Mouse (Mus musculus) embryonic facial prominence, embryonic 14.5 days (tissue): ENCODE measurements around the gene Sp140. TPM values are rescaled to one million over a fixed set of nuclear protein-coding genes. Genes with fewer than 3 reads are reported as not detected.
"Not testable (repeated sequence)": the region's sequence is repeated elsewhere in the genome, so short reads cannot be mapped to it uniquely, and the experiment has no call there.

Experiments
- ATAC-seq: fragments of 200-750 bp; cut with Nextera tagmentation; 2 replicates; pipeline ENCODE4 v1.8.0; 2017; ENCODE audit warnings: low read depth, moderate number of reproducible peaks, moderate TSS enrichment
- DNase-seq: peaks from one replicate; pipeline ENCODE4 v3.0.0-alpha.2; 2015; ENCODE audit warnings: low spot score
- H3K27ac ChIP-seq: fragments of 300-500 bp; sonication (generic); replicated peaks from 2 replicates; pipeline ENCODE4 v1.5.1; 2014; ENCODE audit warnings: low read depth, mild to moderate bottlenecking, low read length, moderate library complexity
- H3K27me3 ChIP-seq: fragments of 300-500 bp; sonication (generic); replicated peaks from 2 replicates; pipeline ENCODE4 v1.6.1; 2014; ENCODE audit warnings: low read length; ENCODE audit not compliant: control insufficient read depth, insufficient read depth
- H3K36me3 ChIP-seq: fragments of 300-500 bp; sonication (generic); 2 replicates; pipeline ENCODE4 v1.6.1; 2014; ENCODE audit warnings: low read length, mixed read lengths; ENCODE audit not compliant: control insufficient read depth, insufficient read depth
- H3K4me1 ChIP-seq: fragments of 300-500 bp; sonication (generic); 2 replicates; pipeline ENCODE4 v1.6.1; 2014; ENCODE audit warnings: antibody characterized with exemption, low read length; ENCODE audit not compliant: control insufficient read depth, insufficient read depth
- H3K4me2 ChIP-seq: fragments of 300-500 bp; sonication (generic); 2 replicates; pipeline ENCODE4 v1.6.1; 2014; ENCODE audit warnings: low read depth, mild to moderate bottlenecking, low read length, moderate library complexity, mixed read lengths
- H3K4me3 ChIP-seq: fragments of 300-500 bp; sonication (generic); 2 replicates; pipeline ENCODE4 v1.5.1; 2014; ENCODE audit warnings: low read depth, mild to moderate bottlenecking, low read length
- H3K9ac ChIP-seq: fragments of 300-500 bp; sonication (generic); 2 replicates; pipeline ENCODE4 v1.6.1; 2014; ENCODE audit warnings: low read depth, mild to moderate bottlenecking, low read length, moderate library complexity, mixed read lengths
- H3K9me3 ChIP-seq: fragments of 300-500 bp; sonication (generic); 2 replicates; pipeline ENCODE4 v1.6.1; 2016; ENCODE audit warnings: low read length; ENCODE audit not compliant: control insufficient read depth
- WGBS: fragments of 180-500 bp; shearing (Covaris S2); extraction: QIAGEN DNeasy Blood & Tissue Kit; methylation state at CpG from one replicate; pipeline ENCODE4 v1.1.7; 2014; 5-methylcytosine and 5-hydroxymethylcytosine counted together
- polyA plus RNA-seq: library from polyadenylated mRNA; unstranded; fragments of >200 nt; fragmentation: Nextera tagmentation; extraction: Ambion mirVana; gene quantifications from 2 replicates; pipeline ENCODE4 v1.2.1, GENCODE M21; 2014

Gene Sp140
- polyA plus RNA-seq, 1 experiment from 2014 or later, result 2.0 TPM

DNA sequence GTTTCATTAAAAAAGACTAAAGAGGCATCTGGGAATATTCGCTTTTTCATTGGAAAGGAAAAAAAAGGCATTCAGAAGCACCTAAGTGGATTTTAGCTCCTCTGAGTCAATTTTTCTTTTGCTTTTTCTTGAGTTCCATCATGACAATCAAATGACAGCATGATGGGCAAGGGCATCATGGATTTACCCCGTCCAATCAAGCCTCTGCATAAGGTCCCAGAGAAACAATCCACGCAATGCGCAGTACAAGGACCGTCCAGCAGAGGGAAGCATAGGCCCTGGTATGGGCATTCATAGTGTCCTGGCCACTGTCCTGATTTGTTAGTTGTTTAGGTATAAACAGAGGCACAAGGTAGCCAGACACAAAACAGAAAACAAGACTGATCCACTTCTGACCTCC lies 18.7 kb upstream of the Sp140 start:
- not testable (repeated sequence) for H3K36me3 ChIP-seq

GRCm38 (mm10) chr1:85588697-85589096 lies 11.5 kb upstream of the Sp140 start:
- not testable (repeated sequence) for H3K4me1 ChIP-seq, H3K36me3 ChIP-seq, H3K9me3 ChIP-seq, H3K4me3 ChIP-seq, H3K27ac ChIP-seq, ATAC-seq, H3K4me2 ChIP-seq, H3K9ac ChIP-seq, DNase-seq, H3K27me3 ChIP-seq
- 64% methylated on average over 1 of the region's 2 CpGs for WGBS

More for the DNA sequence above, 18.7 kb upstream of the Sp140 start:
- not testable (repeated sequence) for H3K27me3 ChIP-seq, H3K4me2 ChIP-seq, H3K27ac ChIP-seq, H3K9me3 ChIP-seq, DNase-seq, ATAC-seq, H3K9ac ChIP-seq, H3K4me1 ChIP-seq, H3K4me3 ChIP-seq
- WGBS, result 33% methylated on average over 4 of the region's 5 CpGs

- not testable (repeated sequence) for DNase-seq, H3K27me3 ChIP-seq, H3K4me2 ChIP-seq, H3K36me3 ChIP-seq, H3K4me3 ChIP-seq, ATAC-seq, H3K9ac ChIP-seq, H3K4me1 ChIP-seq, H3K9me3 ChIP-seq, H3K27ac ChIP-seq
- 83% methylated on average over 8 of the region's 8 CpGs for WGBS
These were observed 7.7 kb upstream of the Sp140 start for GRCm38 (mm10) chr1:85592526-85592925.

GRCm38 (mm10) chr1:85598271-85599012 lies 1.7 kb upstream of the Sp140 start, which contains the start of gene Sp110:
TSS of gene Sp110 (minus strand) at chr1:85598817.
- H3K4me2 ChIP-seq, DNase-seq, H3K4me1 ChIP-seq: not testable (repeated sequence)

DNA sequence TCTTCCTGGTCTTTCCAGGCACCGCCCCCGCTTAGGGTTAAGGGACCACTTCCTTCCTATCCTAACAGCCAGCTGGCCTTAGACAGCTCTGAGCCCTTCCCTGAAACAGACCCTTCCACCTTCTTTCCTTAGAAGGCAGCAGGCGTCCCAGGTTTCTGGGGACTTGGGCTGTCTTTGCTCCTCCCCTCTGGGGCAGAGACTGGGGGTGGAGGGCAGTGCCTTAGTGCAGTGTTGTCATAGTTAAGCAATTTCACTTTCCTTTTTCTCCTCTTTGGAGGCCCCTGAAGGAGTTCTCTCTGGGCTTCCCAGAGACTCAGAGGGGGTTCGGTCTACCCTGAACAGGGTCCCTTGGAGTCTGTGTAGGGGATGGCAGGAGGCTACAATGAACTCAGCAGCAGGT lies 616 bp downstream of the Sp140 start:
- H3K27me3 ChIP-seq, H3K36me3 ChIP-seq, H3K27ac ChIP-seq, ATAC-seq, H3K9me3 ChIP-seq, H3K4me2 ChIP-seq, H3K9ac ChIP-seq, H3K4me3 ChIP-seq, DNase-seq, H3K4me1 ChIP-seq: not testable (repeated sequence)
- 63% methylated on average over 4 of the region's 4 CpGs for WGBS

More at GRCm38 (mm10) chr1:85598271-85599012, 1.7 kb upstream of the Sp140 start, which contains the start of gene Sp110:
- not testable (repeated sequence) for H3K9ac ChIP-seq, H3K9me3 ChIP-seq, H3K27ac ChIP-seq, ATAC-seq, H3K27me3 ChIP-seq, H3K36me3 ChIP-seq, H3K4me3 ChIP-seq
- 70% methylated on average over 16 of the region's 17 CpGs for WGBS

DNA sequence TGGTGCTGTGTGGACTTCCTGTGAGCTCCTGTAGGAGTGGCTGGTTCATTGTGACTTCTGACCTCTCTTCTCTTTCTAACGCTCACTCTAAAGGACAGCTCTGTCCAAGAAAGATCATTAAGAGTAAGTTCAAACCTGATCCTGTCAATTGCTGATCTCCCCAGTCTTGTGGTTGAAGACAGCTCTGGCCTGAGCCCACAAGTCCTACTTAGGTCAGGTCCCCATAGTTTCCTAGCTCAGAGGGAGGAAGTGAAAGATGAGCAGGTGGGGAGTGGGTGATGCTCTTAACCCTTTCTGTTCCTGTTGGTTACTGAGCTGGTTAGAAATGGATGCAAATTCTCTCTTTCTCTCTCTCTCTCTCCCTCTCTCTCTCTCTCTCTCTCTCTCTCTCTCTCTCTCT lies 4.2 kb downstream of the Sp140 start:
- H3K4me2 ChIP-seq, H3K27me3 ChIP-seq, H3K36me3 ChIP-seq, H3K9me3 ChIP-seq, ATAC-seq, H3K27ac ChIP-seq, DNase-seq, H3K9ac ChIP-seq, H3K4me1 ChIP-seq, H3K4me3 ChIP-seq: not testable (repeated sequence)
- no CpG with 5 or more reads among the region's 1 CpGs for whole genome bisulfite sequencing

DNA sequence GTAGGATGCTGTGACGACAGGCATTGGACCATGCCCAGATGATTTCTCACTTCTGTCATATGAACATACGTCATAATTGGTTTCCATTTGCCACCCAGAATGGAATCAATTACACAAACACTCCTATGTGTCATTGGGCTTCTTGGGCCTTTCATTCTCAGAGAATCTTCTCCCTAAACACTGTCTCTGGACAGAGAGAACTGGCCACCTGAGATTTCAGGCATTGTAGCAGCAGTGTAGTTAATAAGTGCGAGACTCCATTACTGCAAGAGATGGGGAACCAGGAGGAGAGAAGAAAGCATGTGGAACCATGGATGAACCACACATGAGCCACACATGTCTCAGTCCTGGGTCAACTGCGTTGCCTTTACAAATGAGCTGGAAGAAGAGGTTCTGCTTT lies 8.2 kb downstream of the Sp140 start:
- H3K36me3 ChIP-seq, H3K4me1 ChIP-seq, H3K27ac ChIP-seq, H3K4me3 ChIP-seq, H3K4me2 ChIP-seq, H3K9me3 ChIP-seq, DNase-seq, H3K9ac ChIP-seq, ATAC-seq, H3K27me3 ChIP-seq: not testable (repeated sequence)
- WGBS, result 83% methylated on average over 3 of the region's 4 CpGs

DNA sequence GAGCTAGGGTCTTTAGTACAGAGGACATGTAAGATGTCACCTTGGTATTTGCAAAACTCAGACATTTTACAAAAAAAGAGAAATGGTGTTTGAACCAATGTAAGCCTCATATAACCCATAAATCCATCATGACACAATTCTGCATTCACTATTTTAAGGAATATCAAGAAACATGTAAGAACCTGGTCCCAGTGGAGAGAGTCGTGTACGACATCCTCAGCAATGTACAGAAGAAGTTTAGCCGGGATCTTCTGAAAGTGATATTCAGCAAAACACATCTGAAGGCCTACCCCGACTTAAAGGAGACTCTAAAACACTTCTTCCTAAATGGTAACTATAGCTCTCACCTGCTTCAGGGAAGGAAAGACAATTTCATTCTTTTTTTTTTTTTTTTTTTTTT lies 10.4 kb downstream of the Sp140 start:
- ATAC-seq, H3K4me2 ChIP-seq, DNase-seq, H3K4me3 ChIP-seq, H3K9ac ChIP-seq, H3K4me1 ChIP-seq, H3K27me3 ChIP-seq, H3K9me3 ChIP-seq, H3K27ac ChIP-seq, H3K36me3 ChIP-seq: not testable (repeated sequence)
- WGBS, result no CpG with 5 or more reads among the region's 4 CpGs

GRCm38 (mm10) chr1:85615096-85615495 lies 14.9 kb downstream of the Sp140 start:
- H3K4me1 ChIP-seq, H3K9ac ChIP-seq, ATAC-seq, H3K27me3 ChIP-seq, H3K36me3 ChIP-seq, H3K4me2 ChIP-seq, H3K4me3 ChIP-seq, H3K9me3 ChIP-seq, H3K27ac ChIP-seq, DNase-seq: not testable (repeated sequence)
- 84% methylated on average over 3 of the region's 3 CpGs for WGBS
